Mouse (Mus musculus): ENCODE data around the gene Olfr1025-ps1.

Olfr1025-ps1 gene

GRCm38 (mm10) chr2:85914893-85915292 is at the start of gene Olfr1025-ps1:
Olfr1025-ps1 (plus strand) TSS chr2:85915193.
- DNase-seq (ENCODE audit: low read depth, low spot score), result no peak

- no peak for DNase-seq (ENCODE audit: low read depth, low spot score)
Measured at GRCm38 (mm10) chr2:85868294-85868693, 46.7 kb upstream of the Olfr1025-ps1 start, which contains the start of gene Olfr1022. Olfr1022 (plus strand) TSS chr2:85868594.

GRCm38 (mm10) chr2:85885340-85885739 is 29.7 kb upstream of the Olfr1025-ps1 start, which contains the start of gene Olfr1023:
Olfr1023 (plus strand) TSS chr2:85885640.
- DNase-seq (ENCODE audit: low read depth, low spot score), result no peak

GRCm38 (mm10) chr2:85904952-85905351 is 10.0 kb upstream of the Olfr1025-ps1 start, which contains the start of gene Olfr1024:
Olfr1024 (minus strand) TSS chr2:85905052.
- DNase-seq (ENCODE audit: low read depth, low spot score), result no peak

- DNase-seq (ENCODE audit: low read depth, low spot score), result no peak
Measured at GRCm38 (mm10) chr2:85913197-85913596, 1.8 kb upstream of the Olfr1025-ps1 start.

- no peak for DNase-seq (ENCODE audit: low read depth, low spot score)
Measured at GRCm38 (mm10) chr2:85921258-85921657, 6.3 kb downstream of the Olfr1025-ps1 start, which contains the start of gene Olfr1026. Olfr1026 (plus strand) TSS chr2:85921558.

- no peak for DNase-seq (ENCODE audit: low read depth, low spot score)
Measured at GRCm38 (mm10) chr2:85950137-85950536, 35.1 kb downstream of the Olfr1025-ps1 start, which contains the start of gene Olfr1028. Olfr1028 (plus strand) TSS chr2:85950437.
